Mouse (Mus musculus): ENCODE results near the gene Amotl2.
"Not testable (repeated sequence)": the region's sequence is repeated elsewhere in the genome, so short reads cannot be mapped to it uniquely, and the experiment has no call there.

The Amotl2 gene

GRCm38 (mm10) chr9:102733999-102734738 is 17.7 kb downstream of the Amotl2 start:
- DNase-seq (ENCODE audit: low read depth, low spot score), result no peak

DNA sequence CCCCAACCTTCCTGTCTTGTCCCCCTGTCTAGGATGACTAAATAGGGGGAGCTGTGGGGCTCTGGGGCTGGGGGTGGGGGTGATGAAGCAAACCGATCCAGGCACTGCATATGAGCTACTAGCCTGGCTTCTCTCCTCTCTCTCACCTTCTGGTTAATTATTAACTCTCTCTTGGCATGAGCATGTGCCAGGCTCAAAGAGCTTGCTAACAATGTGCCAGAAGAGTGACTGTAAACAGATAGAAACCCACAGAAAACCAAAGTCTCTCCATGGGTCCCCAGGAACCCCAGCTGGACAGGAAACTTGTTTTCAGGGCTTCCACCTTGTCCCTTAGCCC is 18.2 kb downstream of the Amotl2 start:
- no peak for DNase-seq (ENCODE audit: low read depth, low spot score)

DNA sequence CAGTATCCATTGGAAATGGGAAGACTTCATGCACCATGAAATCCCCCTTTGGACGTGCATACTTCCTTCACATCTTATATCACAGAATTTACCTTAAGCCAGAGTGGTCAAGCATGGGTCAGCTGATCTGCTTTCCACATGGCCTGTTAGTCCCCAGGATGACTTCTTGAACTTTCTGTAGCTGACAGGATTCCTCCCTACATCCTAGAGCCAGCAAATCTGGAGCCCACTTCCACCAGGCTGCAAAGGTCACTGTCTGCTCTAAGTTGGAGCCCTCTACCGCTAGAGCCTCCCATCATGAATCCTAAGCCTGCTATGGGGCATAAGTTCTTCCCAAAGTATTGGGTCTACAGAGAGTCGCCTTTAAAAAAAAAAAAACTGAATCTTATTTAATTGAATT is 18.8 kb downstream of the Amotl2 start:
- no peak for DNase-seq (ENCODE audit: low read depth, low spot score)

DNA sequence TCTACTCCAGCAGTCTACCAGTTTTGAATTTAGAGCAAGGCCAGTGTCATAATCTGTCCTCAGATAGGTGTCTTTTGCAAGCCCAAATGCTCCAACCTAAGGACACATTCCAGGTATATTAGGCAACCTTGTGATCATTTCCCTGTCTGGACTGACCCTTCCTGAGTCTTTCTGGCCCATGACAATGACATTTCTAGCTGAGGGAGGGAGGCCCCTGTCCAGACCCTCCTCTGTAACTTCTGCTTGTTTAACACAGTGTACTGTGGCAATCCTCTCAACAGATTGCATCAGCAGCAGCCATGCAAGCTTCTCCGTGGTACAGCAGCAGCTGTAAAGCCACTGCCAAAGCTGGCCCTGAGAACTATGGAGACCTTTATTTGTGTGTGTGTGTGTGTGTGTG is 19.5 kb downstream of the Amotl2 start:
- DNase-seq (ENCODE audit: low read depth, low spot score), result no peak

DNA sequence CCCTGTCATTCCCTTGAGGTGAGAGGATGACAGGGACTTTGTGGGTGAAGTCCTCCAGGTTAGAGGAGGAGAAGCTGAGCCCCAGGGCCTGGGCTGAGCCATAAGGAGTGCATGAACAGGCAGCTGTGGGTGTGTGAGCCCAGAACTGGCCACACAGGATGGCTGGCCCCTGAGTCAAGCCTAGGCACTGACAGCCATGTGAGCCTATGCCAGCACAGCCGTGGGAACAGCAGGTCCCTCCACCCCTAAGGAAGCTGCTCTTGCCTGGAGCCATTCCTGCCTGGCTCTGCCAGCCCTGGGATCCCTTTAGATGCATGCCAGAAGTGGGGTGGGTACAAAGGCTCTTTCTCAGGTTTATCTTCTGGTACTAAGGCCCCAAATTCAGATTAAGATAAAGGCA is 20.9 kb downstream of the Amotl2 start:
- DNase-seq (ENCODE audit: low read depth, low spot score), result no peak

DNA sequence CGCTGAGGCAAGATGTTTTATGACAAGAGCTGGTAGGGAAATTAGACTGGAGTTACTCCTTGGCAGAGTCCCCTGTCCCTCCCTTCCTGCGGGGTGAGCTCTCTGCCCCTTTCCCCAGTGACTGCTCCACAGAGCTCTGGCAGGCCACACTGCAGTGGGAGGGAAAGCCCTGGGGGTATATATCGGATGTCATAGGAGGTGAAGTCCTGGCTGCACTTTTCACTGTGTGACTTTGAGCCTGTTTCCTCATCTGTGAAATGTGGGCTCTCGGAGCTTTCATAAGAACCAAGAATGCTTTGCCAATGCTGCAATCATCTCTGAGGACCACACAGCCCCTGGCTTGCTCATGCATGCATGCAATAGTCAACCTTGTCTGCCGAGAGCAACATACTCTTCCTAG is 30.3 kb downstream of the Amotl2 start:
- no peak for DNase-seq (ENCODE audit: low read depth, low spot score)

- no peak for DNase-seq (ENCODE audit: low read depth, low spot score)
Observed at GRCm38 (mm10) chr9:102747902-102748301, 31.4 kb downstream of the Amotl2 start.

DNA sequence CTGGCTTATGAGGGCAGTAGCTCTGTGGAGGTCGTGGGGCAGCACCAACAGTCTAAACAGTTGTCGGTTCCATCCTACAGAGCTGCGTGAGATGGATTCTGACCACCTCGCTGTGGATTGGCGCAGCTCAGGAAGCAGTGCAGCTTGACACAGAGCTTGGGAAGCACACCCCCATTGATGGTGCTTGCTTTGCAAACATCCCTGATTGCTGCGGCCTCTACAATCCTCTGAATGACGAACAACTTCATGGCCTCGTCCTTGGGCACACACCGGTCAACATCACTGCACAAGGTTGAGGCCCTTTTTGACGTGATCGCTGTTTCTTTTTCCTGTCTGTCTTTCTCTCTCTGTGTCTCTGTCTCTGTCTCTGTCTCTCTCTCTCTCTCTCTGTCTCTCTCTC is 32.7 kb downstream of the Amotl2 start:
- DNase-seq (ENCODE audit: low read depth, low spot score), result no peak

DNA sequence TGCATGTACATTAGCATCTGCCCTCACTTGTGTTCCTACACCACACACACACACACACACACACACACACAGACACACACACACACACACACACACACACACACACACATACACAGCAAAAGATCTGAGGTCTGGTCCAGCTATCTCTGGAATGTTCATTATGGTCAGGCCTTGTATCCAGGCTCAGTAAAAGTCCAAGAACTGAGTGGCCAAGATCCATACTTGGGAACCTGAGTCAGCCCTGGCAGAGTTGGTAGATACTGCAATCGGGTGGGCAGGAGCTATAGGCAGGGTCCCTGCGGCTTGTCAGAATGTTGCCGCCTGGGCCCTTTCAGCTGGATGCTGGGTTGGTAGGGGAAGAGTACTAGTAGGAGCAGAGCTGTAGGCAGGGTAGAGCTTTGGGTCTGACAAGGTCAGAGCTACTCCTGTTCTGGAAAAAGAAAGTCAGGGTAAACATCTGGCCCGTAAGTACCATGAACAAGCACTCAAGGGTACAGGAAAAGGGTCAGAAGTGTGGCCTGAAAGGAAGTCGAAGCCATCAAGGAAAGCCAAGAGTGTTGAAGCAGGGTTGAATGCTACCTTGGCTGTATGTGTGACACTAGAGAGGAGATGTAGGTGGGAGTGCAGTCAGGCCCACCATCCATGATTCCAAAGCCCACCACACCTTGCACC is 35.3 kb downstream of the Amotl2 start:
- no peak for DNase-seq (ENCODE audit: low read depth, low spot score)

GRCm38 (mm10) chr9:102753299-102753698 is 36.8 kb downstream of the Amotl2 start:
- no peak for DNase-seq (ENCODE audit: low read depth, low spot score)

DNA sequence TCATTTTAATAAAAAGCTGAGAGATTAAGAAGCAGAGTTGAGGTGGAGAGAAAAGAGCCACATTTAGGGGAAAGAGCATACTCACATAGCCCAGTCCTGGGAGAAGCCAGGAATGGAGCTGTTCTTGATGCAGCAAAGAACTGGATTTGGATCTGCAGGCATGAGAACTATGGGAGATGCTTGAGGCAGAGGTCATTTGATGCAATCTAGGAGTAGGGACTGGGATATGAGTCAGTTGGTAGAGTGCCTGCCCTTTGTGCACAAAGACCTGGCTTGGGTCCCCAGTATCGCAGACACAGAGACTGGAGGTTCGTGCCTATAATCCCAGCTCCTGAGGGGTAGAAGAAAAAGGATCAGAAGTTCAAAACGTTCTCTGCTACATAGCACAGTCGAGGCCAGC is 38.7 kb downstream of the Amotl2 start:
- no peak for DNase-seq (ENCODE audit: low read depth, low spot score)

DNA sequence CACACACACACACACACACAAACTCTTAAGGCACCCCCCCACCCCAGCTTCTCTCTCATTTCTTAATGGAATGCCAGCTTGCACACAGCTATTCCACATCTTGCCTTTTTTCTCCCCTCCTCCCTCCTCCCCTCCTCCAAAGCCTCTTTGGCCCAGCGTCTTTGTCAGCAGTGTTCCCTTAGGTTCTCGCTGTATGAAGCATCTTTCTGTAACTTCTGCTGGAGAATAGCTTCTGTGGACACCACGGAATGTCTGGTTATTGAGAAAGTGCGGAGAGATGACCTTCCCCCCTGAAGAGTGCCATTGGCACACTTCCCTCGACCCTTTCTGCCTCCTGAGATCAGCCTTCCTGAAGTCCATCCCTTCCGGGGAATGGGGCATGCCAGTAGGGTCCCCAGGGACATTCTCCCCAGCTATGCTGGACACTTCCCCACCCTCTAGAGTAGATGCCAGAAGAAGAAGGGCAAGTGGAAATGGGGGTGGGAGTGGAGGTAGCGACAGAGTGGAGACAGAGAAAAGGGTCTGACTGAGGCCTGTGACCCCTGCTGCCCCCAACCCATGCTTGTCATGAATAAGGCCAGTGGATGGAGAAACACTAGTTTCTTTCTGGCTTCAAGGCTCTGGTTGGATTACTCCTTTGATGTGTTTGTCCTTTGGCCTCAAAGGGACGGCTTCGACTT is 39.3 kb downstream of the Amotl2 start:
- DNase-seq (ENCODE audit: low read depth, low spot score), result no peak

DNA sequence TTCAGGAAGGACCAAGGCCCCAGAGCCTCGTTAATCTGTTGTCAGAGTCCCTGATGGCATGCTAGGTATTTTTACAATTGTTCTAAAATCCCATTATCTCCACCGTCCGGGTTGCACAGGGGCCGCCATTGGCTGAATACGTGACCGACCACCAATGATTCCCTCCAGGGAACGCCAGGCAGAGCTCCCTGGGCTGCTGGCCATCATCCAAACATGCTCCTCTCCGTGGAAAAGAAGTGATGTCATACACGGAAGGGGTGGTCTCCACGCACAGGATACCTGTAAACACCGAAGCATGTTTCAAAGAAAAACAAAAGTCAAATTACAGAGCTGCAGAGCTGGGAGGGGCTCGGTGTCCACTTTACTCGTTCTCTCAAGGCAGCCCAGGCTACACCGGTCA is 39.9 kb downstream of the Amotl2 start:
- no peak for DNase-seq (ENCODE audit: low read depth, low spot score)

GRCm38 (mm10) chr9:102758851-102759250 is 42.4 kb downstream of the Amotl2 start:
- DNase-seq (ENCODE audit: low read depth, low spot score), result no peak

DNA sequence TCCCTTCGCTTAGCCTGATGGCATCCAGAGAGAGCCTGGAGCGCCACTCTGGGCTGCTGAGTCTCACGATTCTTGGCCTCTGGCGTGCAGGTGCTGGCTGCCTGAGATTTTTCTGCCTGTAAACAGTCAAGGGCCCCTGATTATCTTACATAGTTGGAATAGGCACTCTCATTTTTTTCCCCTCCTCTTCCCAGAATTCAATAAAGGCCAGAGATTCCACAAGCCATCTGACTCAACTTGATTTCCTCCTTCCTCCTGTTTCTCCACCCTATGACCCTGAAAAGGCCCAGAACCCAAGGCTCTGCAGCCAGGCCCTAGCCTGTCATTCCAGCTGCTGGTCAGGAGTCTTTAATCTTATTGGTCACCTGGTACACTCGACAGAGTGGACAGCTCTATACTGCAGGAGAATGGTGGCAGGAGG is 43.1 kb downstream of the Amotl2 start:
- no peak for DNase-seq (ENCODE audit: low read depth, low spot score)

GRCm38 (mm10) chr9:102761599-102761998 is 45.1 kb downstream of the Amotl2 start:
- no peak for DNase-seq (ENCODE audit: low read depth, low spot score)

DNA sequence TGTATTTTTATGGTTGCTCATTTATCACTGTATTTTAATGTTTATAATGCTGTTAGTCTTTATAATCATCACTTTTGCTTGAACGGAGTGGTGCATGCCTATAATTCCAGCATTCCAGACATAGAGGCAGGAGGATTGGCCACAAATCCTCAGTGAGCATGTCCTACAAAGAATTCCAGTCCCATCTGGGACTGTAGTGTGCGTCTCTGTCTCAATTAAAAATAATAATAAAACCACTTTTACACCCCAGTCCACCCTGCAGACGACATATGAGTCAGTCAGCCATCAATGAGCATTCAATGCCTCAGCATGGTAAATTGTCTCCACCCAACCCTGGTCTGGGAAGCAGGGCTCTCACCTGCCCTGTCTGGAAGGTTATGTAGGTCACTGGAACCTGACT is 46.4 kb downstream of the Amotl2 start:
- DNase-seq (ENCODE audit: low read depth, low spot score), result no peak

GRCm38 (mm10) chr9:102763520-102763919 is 47.0 kb downstream of the Amotl2 start:
- DNase-seq (ENCODE audit: low read depth, low spot score), result no peak

DNA sequence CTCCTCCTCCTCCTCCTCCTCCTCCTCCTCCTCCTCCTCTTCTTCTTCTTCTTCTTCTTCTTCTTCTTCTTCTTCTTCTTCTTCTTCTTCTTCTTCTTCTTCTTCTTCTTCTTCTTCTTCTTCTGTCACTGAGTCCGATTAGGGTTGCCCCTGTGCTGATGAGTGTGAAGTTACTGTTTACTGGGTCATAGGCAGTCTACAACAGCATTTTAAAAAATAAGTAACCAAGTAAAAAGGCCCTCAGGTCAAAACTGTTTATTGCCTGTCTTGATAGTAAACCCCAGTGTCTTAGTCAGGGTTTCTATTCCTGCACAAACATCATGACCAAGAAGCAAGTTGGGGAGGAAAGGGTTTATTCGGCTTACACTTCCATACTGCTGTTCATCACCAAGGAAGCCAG is 48.1 kb downstream of the Amotl2 start:
- not testable (repeated sequence) for DNase-seq (ENCODE audit: low read depth, low spot score)

DNA sequence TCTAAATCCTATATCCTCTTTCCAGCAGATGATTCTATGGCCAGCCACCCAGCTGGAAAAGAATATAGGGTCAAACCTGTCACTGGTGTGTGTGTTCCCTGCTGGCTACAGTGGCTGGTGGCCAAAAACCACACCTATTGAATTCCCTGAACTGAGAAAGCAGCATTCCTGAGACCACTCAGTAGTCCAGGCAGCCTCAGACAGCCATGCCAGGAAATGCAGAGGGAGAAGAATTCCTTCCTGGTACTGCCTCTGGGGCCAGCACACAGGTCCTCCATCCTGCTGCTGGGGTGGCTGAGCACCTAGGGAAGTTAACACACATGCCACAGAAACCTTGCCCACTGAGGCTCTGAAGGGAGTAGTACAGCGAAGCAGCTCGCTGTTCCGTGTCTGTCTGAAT is 50.3 kb downstream of the Amotl2 start:
- no peak for DNase-seq (ENCODE audit: low read depth, low spot score)

DNA sequence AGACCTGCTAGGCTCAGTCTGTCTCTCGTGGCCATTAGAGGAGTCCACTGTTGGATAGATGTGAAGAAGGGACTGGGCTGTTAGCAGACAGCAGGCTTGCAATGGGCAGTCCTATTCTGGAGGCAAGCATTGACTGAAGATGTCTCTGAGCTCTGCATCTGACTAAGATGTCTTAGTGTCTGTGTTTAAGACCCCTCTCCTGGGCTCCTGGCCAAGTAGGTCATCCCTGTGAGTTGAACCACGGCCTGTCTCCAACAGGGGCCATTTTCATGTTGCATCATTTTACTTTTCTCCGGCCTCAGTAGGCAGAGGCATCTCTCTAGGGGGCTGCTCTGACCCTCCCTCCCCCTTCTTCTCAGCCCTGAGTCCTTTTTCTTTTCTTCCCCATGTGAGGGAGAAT is 52.8 kb downstream of the Amotl2 start:
- no peak for DNase-seq (ENCODE audit: low read depth, low spot score)

DNA sequence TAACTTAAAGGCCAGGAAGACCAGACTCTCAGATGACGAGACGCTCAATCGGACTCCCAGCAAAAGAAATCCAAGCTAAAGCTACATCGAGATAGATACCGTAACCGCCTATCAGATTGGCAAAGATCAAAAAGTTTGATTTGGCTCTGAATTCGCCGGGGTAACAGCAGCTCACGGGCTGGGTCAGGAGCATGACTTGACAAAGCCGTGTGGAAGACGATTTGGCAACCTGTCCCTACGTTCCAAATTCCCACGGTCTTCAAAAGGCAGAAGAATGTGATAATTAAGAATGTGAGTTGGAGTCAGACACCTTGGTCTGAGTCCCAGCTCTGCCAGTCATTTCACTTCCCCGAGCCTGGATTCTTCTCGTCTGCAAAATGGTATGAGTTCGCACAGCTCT is 53.7 kb downstream of the Amotl2 start:
- no peak for DNase-seq (ENCODE audit: low read depth, low spot score)

DNA sequence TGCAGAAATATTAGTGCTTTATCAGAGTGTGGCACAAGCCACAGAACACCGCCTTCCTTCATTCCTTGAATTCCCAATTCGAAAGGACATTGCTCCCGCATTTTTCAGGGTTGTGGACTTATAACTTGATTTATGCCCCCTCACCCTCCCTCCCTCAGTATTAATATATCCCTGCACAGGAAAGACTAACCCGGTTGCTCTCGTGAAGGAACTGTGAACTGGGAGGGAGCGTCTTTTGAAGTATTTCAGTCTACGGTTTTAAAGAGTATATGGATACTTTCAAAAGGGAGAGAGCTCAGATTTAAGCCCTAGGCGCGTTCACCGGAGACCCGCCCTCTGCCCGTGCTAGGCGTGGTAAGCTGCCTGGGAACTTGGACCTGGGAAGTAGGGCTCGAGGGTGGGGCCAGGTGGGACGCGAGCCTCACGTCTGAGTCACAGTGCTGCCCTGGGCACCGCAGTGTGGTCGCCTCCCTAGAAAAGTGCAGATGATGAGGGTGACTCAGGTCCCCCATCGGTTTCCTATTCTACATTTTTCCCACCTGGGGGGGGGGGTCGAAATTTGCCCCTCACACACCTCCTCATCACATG is 54.9 kb downstream of the Amotl2 start:
- no peak for DNase-seq (ENCODE audit: low read depth, low spot score)

Data from c-Kit-negative CD71-positive TER-119-positive erythroid progenitor cells, embryonic 14.5 days (primary cell).